In genomic region chr17:85374100-85374833, GRCm38 (mm10) we compare ENCODE assay signal across 27 mouse cellular contexts.
DNase-seq lines count a peak whose midpoint lies in the region; ATAC-seq and TF ChIP-seq lines count a peak whose summit lies in the region.
"Had no signal": no experiment of that assay in that cellular context is flagged by ENCODE, and none has a peak within 500 bp of the region (broad histone marks: within the 10 kb centered on the region; RNA-seq: fewer than 3 reads in every experiment).

No protein-coding gene starts in this region.

- H3K9me3 ChIP-seq in heart, embryonic 10.5 days: no peaks in the 10 kb centered on the region
- H3K9me3 ChIP-seq in CH12.LX (replicated peaks; ENCODE audit: low read length) (no peaks in the 10 kb centered on the region), MEL (replicated peaks; ENCODE audit: insufficient read depth, low read length) (no peaks in the 10 kb centered on the region)
- H3K9me3 ChIP-seq in liver, embryonic 14.5 days (ENCODE audit: control insufficient read depth, low read length): no peaks in the 10 kb centered on the region
- H3K9me3 ChIP-seq: embryonic facial prominence, embryonic 12.5 days; forebrain, embryonic 13.5 days; hindbrain, embryonic 12.5 days; kidney, embryonic 15.5 days; limb, embryonic 15.5 days; midbrain, embryonic 10.5 days had no signal

- no peaks in the 10 kb centered on the region for H3K36me3 ChIP-seq in heart, embryonic 10.5 days
- H3K36me3 ChIP-seq in CH12.LX (replicated peaks in 1 of 2; ENCODE audit: control insufficient read depth in 1 of 2, insufficient read depth in 1 of 2, low read length in 1 of 2) (no peaks in the 10 kb centered on the region), MEL (ENCODE audit: control insufficient read depth in 1 of 2, insufficient read depth in 2 of 2, low read length in 2 of 2) (peaks cover 0 to 3% of the 10 kb centered on the region in 2 experiments; a peak in 2 of 4 replicates)
- H3K36me3 ChIP-seq in liver, embryonic 14.5 days (replicated peaks; ENCODE audit: control insufficient read depth, insufficient read depth, low read depth): no peaks in the 10 kb centered on the region
- H3K36me3 ChIP-seq: embryonic facial prominence, embryonic 12.5 days; hindbrain, embryonic 12.5 days; kidney, embryonic 15.5 days; limb, embryonic 15.5 days; midbrain, embryonic 10.5 days had no signal

- DNase-seq in heart, embryonic 10.5 days (ENCODE audit: low spot score): peak; percentile 47
- no peak for DNase-seq in heart, adult 9 months (ENCODE audit: low spot score in 2 of 2)
- DNase-seq in CH12.LX (ENCODE audit: extremely low read depth) (no peak), MEL (ENCODE audit: low read depth, low spot score) (peak; percentile 62), adipocyte (ENCODE audit: low spot score) (no peak)
- no peak for DNase-seq in liver, embryonic 14.5 days (ENCODE audit: low read depth in 3 of 3, low spot score in 3 of 3)
- DNase-seq in adrenal gland, postnatal 14 days: no peak
- no peak for DNase-seq in layer of hippocampus, adult 11-12 months (ENCODE audit: low spot score)
- DNase-seq: B cell, adult 2 months; cerebellum, adult 11-12 months; cerebellum, postnatal 10 days; gastrocnemius, postnatal 14 days; kidney, adult 11 months; kidney, postnatal 4 days; layer of hippocampus, adult 9-11 months; left cerebral cortex, postnatal 4 days; right cerebral cortex, postnatal 4 days; thymus, postnatal 14 days had no signal

- H3K79me2 ChIP-seq in CH12.LX (replicated peaks; ENCODE audit: control insufficient read depth, extremely low read depth, insufficient read depth, poor library complexity, severe bottlenecking): no peaks in the 10 kb centered on the region
- H3K79me2 ChIP-seq in MEL (ENCODE audit: control insufficient read depth, insufficient read depth, low read length, poor library complexity): no peaks in the 10 kb centered on the region

- no peak for TF ChIP-seq CTCF in CH12.LX (conservative IDR thresholded peaks at IDR 0.05 in 1 of 2, IDR thresholded peaks at IDR 0.05 in 1 of 2; ENCODE audit: low read depth in 2 of 2, low read length in 2 of 2)
- no peak for TF ChIP-seq CTCF in MEL (IDR thresholded peaks at IDR 0.05 in 2 of 3, conservative IDR thresholded peaks at IDR 0.05 in 1 of 3; ENCODE audit: control insufficient read depth in 1 of 3, insufficient read depth in 1 of 3, low read depth in 2 of 3, low read length in 3 of 3, poor library complexity in 1 of 3, severe bottlenecking in 1 of 3)
- no peak for TF ChIP-seq CTCF in liver, embryonic 14.5 days (IDR thresholded peaks at IDR 0.05; ENCODE audit: low read depth)

- H3K4me1 ChIP-seq in heart, embryonic 10.5 days: peaks cover 12% of the 10 kb centered on the region; the same call in 1 of the 2 replicates
- peaks cover 0 to 11% of the 10 kb centered on the region in 2 experiments; a peak in 2 of 4 replicates for H3K4me1 ChIP-seq in CH12.LX (ENCODE audit: control insufficient read depth in 1 of 2, insufficient read depth in 2 of 2)
- H3K4me1 ChIP-seq in MEL (ENCODE audit: control insufficient read depth in 1 of 2, insufficient read depth in 2 of 2, low read length in 2 of 2): peaks cover 0 to 12% of the 10 kb centered on the region in 2 experiments; a peak in 3 of 4 replicates
- H3K4me1 ChIP-seq in liver, embryonic 14.5 days (replicated peaks; ENCODE audit: control insufficient read depth in 2 of 2, insufficient read depth in 2 of 2, low read length in 1 of 2): peaks cover 0 to 14% of the 10 kb centered on the region in 2 experiments; a peak in 3 of 4 replicates
- H3K4me1 ChIP-seq: hindbrain, embryonic 12.5 days had no signal

- ATAC-seq in liver, embryonic 14.5 days (ENCODE audit: insufficient read depth): peak; percentile 83
- ATAC-seq: forebrain, embryonic 13.5 days; lung, postnatal 0 days had no signal

- TF ChIP-seq POLR2A in CH12.LX (IDR thresholded peaks at IDR 0.05; ENCODE audit: low read depth, low read length): no peak
- no peak for TF ChIP-seq POLR2A in MEL (IDR thresholded peaks at IDR 0.05; ENCODE audit: control insufficient read depth in 1 of 2, insufficient read depth in 1 of 2, low read depth in 1 of 2, low read length in 2 of 2, poor library complexity in 1 of 2)

- 70% methylated on average over 19 of the region's 19 CpGs for WGBS in heart, embryonic 10.5 days
- 58% methylated on average over 19 of the region's 19 CpGs for WGBS in liver, embryonic 14.5 days (ENCODE audit: insufficient replicate concordance)

- no peak overlapping the region for H3K27ac ChIP-seq in heart, embryonic 10.5 days
- H3K27ac ChIP-seq in CH12.LX (ENCODE audit: insufficient read depth, low read depth) (no peak overlapping the region), MEL (ENCODE audit: control insufficient read depth, low read depth, low read length) (peak overlapping the region; percentile 28)
- no peak overlapping the region for H3K27ac ChIP-seq in liver, embryonic 14.5 days
- H3K27ac ChIP-seq: forebrain, embryonic 13.5 days; hindbrain, embryonic 12.5 days; kidney, embryonic 15.5 days; left cerebral cortex, adult 2 months; limb, embryonic 15.5 days; macrophage; midbrain, embryonic 10.5 days had no signal

- no peak overlapping the region for H3K9ac ChIP-seq in CH12.LX (ENCODE audit: insufficient read depth, low read depth)
- H3K9ac ChIP-seq in MEL (ENCODE audit: control insufficient read depth, low read depth, low read length, poor library complexity, severe bottlenecking): peak overlapping the region; percentile 46
- H3K9ac ChIP-seq in liver, embryonic 14.5 days (replicated peaks): no peak overlapping the region
- H3K9ac ChIP-seq: embryonic facial prominence, embryonic 12.5 days; forebrain, embryonic 13.5 days; hindbrain, embryonic 12.5 days; kidney, embryonic 15.5 days; limb, embryonic 15.5 days had no signal

- no peak for TF ChIP-seq RAD21 in CH12.LX (IDR thresholded peaks at IDR 0.05; ENCODE audit: low read depth, low read length)
- no peak for TF ChIP-seq RAD21 in MEL (IDR thresholded peaks at IDR 0.05; ENCODE audit: low read depth, low read length)

- peak overlapping the region; percentile 57 for H3K4me2 ChIP-seq in CH12.LX (ENCODE audit: insufficient read depth, low read depth, poor library complexity, severe bottlenecking)
- H3K4me2 ChIP-seq in liver, embryonic 14.5 days (ENCODE audit: low read depth): 0 out of 2 replicates have a peak overlapping the region, but pooled peaks have one; percentile 18
- H3K4me2 ChIP-seq: forebrain, embryonic 13.5 days; hindbrain, embryonic 12.5 days; kidney, embryonic 15.5 days; limb, embryonic 15.5 days had no signal

- TF ChIP-seq EP300 in CH12.LX (IDR thresholded peaks at IDR 0.05; ENCODE audit: low read length) (no peak), MEL (IDR thresholded peaks at IDR 0.05; ENCODE audit: low read depth in 1 of 2, low read length in 2 of 2) (peak in 1 of 2 experiments; percentile 51; a peak in 2 of 4 replicates)
- TF ChIP-seq EP300 in liver, embryonic 14.5 days (IDR thresholded peaks at IDR 0.05; ENCODE audit: low read depth): no peak

- in situ Hi-C loops in CH12.LX (cut with MboI; ENCODE audit: low pct_ligation_motif_present, low pct_unique_long_range_greater_than_20kb, low sequenced_read_pairs): no loop called here

- no peak overlapping the region for H3K4me3 ChIP-seq in heart, embryonic 10.5 days
- H3K4me3 ChIP-seq in CH12.LX (replicated peaks in 1 of 3; ENCODE audit: low read depth in 2 of 3, low read length in 2 of 3, poor library complexity in 1 of 3) (no peak overlapping the region), MEL (ENCODE audit: control insufficient read depth in 1 of 2, insufficient read depth in 1 of 2, low read depth in 2 of 2, low read length in 2 of 2) (peak overlapping the region; percentile 34 to 56)
- no peak overlapping the region for H3K4me3 ChIP-seq in liver, embryonic 14.5 days (ENCODE audit: insufficient read depth in 1 of 2, low read depth in 2 of 2, low read length in 2 of 2)
- H3K4me3 ChIP-seq: embryonic facial prominence, embryonic 12.5 days; forebrain, embryonic 13.5 days; hindbrain, embryonic 12.5 days; kidney, embryonic 15.5 days; left cerebral cortex, adult 2 months; limb, embryonic 15.5 days; midbrain, embryonic 10.5 days had no signal

- no peaks in the 10 kb centered on the region for H3K27me3 ChIP-seq in heart, embryonic 10.5 days (ENCODE audit: insufficient read depth, poor library complexity, severe bottlenecking)
- H3K27me3 ChIP-seq in CH12.LX (replicated peaks) (no peaks in the 10 kb centered on the region), MEL (ENCODE audit: control insufficient read depth in 1 of 2, insufficient read depth in 2 of 2, low read length in 2 of 2) (no peaks in the 10 kb centered on the region)
- H3K27me3 ChIP-seq in liver, embryonic 14.5 days (ENCODE audit: control insufficient read depth, insufficient read depth, low read length): no peaks in the 10 kb centered on the region
- H3K27me3 ChIP-seq: embryonic facial prominence, embryonic 12.5 days; hindbrain, embryonic 12.5 days; kidney, embryonic 15.5 days had no signal

- dilution Hi-C loops in CH12.LX (cut with MboI; ENCODE audit: extremely low pct_ligation_motif_present, extremely low pct_unique_long_range_greater_than_20kb, low sequenced_read_pairs): no loop called here

TF ChIP-seq in CH12.LX, 34 proteins besides CTCF, POLR2A, EP300 and RAD21:
- TF ChIP-seq MAZ (IDR thresholded peaks at IDR 0.05; ENCODE audit: low read depth, low read length): no peak
- TF ChIP-seq JUND (conservative IDR thresholded peaks at IDR 0.05; ENCODE audit: low read depth, low read length): no peak
- no peak for TF ChIP-seq MAFK (IDR thresholded peaks at IDR 0.05; ENCODE audit: insufficient replicate concordance, low read length)
- TF ChIP-seq MAX (IDR thresholded peaks at IDR 0.05; ENCODE audit: low read length): no peak
- no peak for TF ChIP-seq MEF2A (IDR thresholded peaks at IDR 0.05; ENCODE audit: borderline replicate concordance, low read depth, low read length)
- TF ChIP-seq KAT2A (IDR thresholded peaks at IDR 0.05; ENCODE audit: insufficient replicate concordance, low read length): no peak
- TF ChIP-seq SMC3 (IDR thresholded peaks at IDR 0.05; ENCODE audit: low read depth, low read length): no peak
- TF ChIP-seq IRF4 (IDR thresholded peaks at IDR 0.05; ENCODE audit: low read depth, low read length): no peak

TF ChIP-seq in MEL, 35 proteins besides CTCF, POLR2A, EP300 and RAD21 (continues in another document):
- peak; percentile 48; the same call in 1 of the 2 replicates for TF ChIP-seq BHLHE40 (IDR thresholded peaks at IDR 0.05; ENCODE audit: borderline replicate concordance, low read depth, low read length)
- TF ChIP-seq KAT2A (conservative IDR thresholded peaks at IDR 0.05; ENCODE audit: low read depth, low read length): no peak
- peak; percentile 42 for TF ChIP-seq MXI1 (IDR thresholded peaks at IDR 0.05; ENCODE audit: low read depth, low read length)
- no peak for TF ChIP-seq ZC3H11A (IDR thresholded peaks at IDR 0.05; ENCODE audit: low read depth, low read length)
- no peak for TF ChIP-seq USF2 (IDR thresholded peaks at IDR 0.05; ENCODE audit: borderline replicate concordance in 1 of 2, insufficient read depth in 1 of 2, low read depth in 1 of 2, low read length in 2 of 2)
- TF ChIP-seq NRF1 (IDR thresholded peaks at IDR 0.05; ENCODE audit: insufficient read depth, low read depth, low read length, poor library complexity, severe bottlenecking): no peak
- TF ChIP-seq SMC3 (IDR thresholded peaks at IDR 0.05; ENCODE audit: low read depth, low read length): no peak
- no peak for TF ChIP-seq ZKSCAN1 (IDR thresholded peaks at IDR 0.05; ENCODE audit: low read depth, low read length)
- TF ChIP-seq NELFE (IDR thresholded peaks at IDR 0.05; ENCODE audit: low read depth, low read length): no peak

Comparison
In these comparisons a context has a peak if more than half of its experiments do, and no peak if none do; other contexts are left out.
1. DNase-seq: peak in heart, embryonic 10.5 days (single experiment) and MEL (single experiment); none in heart, adult 9 months (0 of 2), CH12.LX (single experiment), liver, embryonic 14.5 days (0 of 3), adipocyte (single experiment), adrenal gland, postnatal 14 days (single experiment) and layer of hippocampus, adult 11-12 months (single experiment).
2. H3K4me3 ChIP-seq: peak in MEL (2 of 2); none in heart, embryonic 10.5 days (single experiment), CH12.LX (0 of 3) and liver, embryonic 14.5 days (0 of 2).